Mouse (Mus musculus): ENCODE data around the gene Erbb3.

DNA sequence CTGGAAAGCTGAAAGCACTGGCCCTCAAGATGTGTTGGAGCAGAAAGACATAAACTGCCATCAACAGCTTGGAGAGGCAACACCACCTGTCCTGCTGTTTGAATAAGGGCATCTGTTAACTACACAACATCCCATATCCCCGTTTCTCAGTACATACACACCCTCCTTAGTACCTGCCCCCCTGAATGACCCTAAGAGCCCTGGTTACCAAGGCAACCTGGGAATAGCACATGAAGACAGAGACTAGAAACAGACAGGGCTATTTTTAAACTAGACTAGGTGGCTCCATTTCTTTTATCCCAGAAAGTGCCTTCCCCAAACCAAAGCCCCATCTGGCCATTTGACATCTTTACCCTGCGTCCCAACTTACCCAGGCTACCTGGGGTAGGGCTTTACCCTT is 46.4 kb downstream of the Erbb3 start:
- TF ChIP-seq CTCF (IDR thresholded peaks at IDR 0.05; ENCODE audit: low read depth, low read length): no peak
- no peak for TF ChIP-seq EP300 (IDR thresholded peaks at IDR 0.05; ENCODE audit: insufficient read depth, low read depth, low read length)

Measured in ES-Bruce4 (cell line).